ENCODE assay signal across 9 mouse cellular contexts in the genomic region with DNA sequence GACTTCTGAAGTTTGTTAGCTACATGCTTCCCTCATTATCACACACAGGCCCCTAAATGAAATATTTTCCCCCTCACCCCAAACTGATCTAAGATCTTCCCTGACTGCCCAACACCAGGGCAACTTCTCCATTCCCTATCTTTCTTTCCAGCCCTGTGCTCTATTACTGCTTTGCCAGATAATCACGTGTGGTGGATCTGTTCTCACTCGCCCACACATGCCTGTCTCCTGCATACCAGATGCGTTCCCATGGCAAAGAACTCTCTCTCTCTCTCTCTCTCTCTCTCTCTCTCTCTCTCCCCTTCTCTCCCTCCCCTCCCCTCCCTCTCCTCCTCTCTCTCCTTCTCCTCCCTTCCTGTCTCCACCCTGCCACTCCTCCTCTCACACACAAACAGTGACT.
A peak's percentile ranks its signal among the peaks of the same experiment; 100 is the strongest.
DNase-seq lines count a peak whose midpoint lies in the region; TF ChIP-seq lines count a peak whose summit lies in the region.
"Had no signal": no experiment of that assay in that cellular context is flagged by ENCODE, and none has a peak within 500 bp of the region (broad histone marks: within the 10 kb centered on the region; RNA-seq: fewer than 3 reads in every experiment).

No protein-coding gene starts in this region.

- H3K27me3 ChIP-seq in heart, embryonic 10.5 days (ENCODE audit: insufficient read depth, poor library complexity, severe bottlenecking): no peaks in the 10 kb centered on the region
- H3K27me3 ChIP-seq in limb, embryonic 10.5 days (ENCODE audit: low read depth, poor library complexity, severe bottlenecking): no peaks in the 10 kb centered on the region
- H3K27me3 ChIP-seq: megakaryocyte, embryonic 14.5 days had no signal

- DNase-seq in heart, embryonic 10.5 days (ENCODE audit: low spot score): peak; percentile 77
- no peak for DNase-seq in heart, postnatal 36 days
- peak; percentile 48 for DNase-seq in brain, embryonic 14.5 days (ENCODE audit: low read depth)
- DNase-seq in heart, postnatal 10 days: peak; percentile 29 to 34
- DNase-seq in limb, embryonic 10.5 days (ENCODE audit: low spot score): peak; percentile 31
- DNase-seq in cerebellum, adult 9-11 months: no peak
- no peak for DNase-seq in MN1 (ENCODE audit: low spot score)
- no peak for DNase-seq in c-Kit-positive CD71-positive TER-119-positive erythroid progenitor cells, embryonic 14.5 days (ENCODE audit: low spot score)

- intact Hi-C loops in heart, postnatal 36 days (cut with DNase I): no loop called here
- intact Hi-C loops in heart, postnatal 10 days (cut with DNase I): no loop called here

- TF ChIP-seq POLR2A in brain, embryonic 14.5 days (IDR thresholded peaks at IDR 0.05; ENCODE audit: borderline replicate concordance, extremely low read depth, insufficient read depth, insufficient read length, poor library complexity, severe bottlenecking): no peak

- TF ChIP-seq CTCF in brain, embryonic 14.5 days (IDR thresholded peaks at IDR 0.05; ENCODE audit: borderline replicate concordance, extremely low read depth, insufficient read depth, insufficient read length): no peak

- no peaks in the 10 kb centered on the region for H3K9me3 ChIP-seq in heart, embryonic 10.5 days
- no peaks in the 10 kb centered on the region for H3K9me3 ChIP-seq in limb, embryonic 10.5 days (replicated peaks)
- H3K9me3 ChIP-seq: megakaryocyte, embryonic 14.5 days had no signal

- WGBS in heart, embryonic 10.5 days: 7% methylated on average over 3 of the region's 3 CpGs
- whole genome bisulfite sequencing in limb, embryonic 10.5 days: 36% methylated on average over 3 of the region's 3 CpGs

- H3K4me3 ChIP-seq in heart, embryonic 10.5 days: no peak overlapping the region
- no peak overlapping the region for H3K4me3 ChIP-seq in limb, embryonic 10.5 days
- H3K4me3 ChIP-seq: megakaryocyte, embryonic 14.5 days had no signal

- H3K27ac ChIP-seq in heart, embryonic 10.5 days: peak overlapping the region; percentile 49; the same call in 1 of the 2 replicates
- H3K27ac ChIP-seq in limb, embryonic 10.5 days: no peak overlapping the region

- H3K4me1 ChIP-seq in heart, embryonic 10.5 days: 0 out of 2 replicates have a peak, but pooled peaks cover 3% of the 10 kb centered on the region
- no peaks in the 10 kb centered on the region for H3K4me1 ChIP-seq in limb, embryonic 10.5 days
- H3K4me1 ChIP-seq: megakaryocyte, embryonic 14.5 days had no signal

- no peaks in the 10 kb centered on the region for H3K36me3 ChIP-seq in heart, embryonic 10.5 days
- no peaks in the 10 kb centered on the region for H3K36me3 ChIP-seq in limb, embryonic 10.5 days

Comparison
In these comparisons a context has a peak if more than half of its experiments do, and no peak if none do; other contexts are left out.
1. DNase-seq: peak in heart, embryonic 10.5 days (single experiment), brain, embryonic 14.5 days (single experiment), heart, postnatal 10 days (2 of 2) and limb, embryonic 10.5 days (single experiment); none in heart, postnatal 36 days (0 of 2), cerebellum, adult 9-11 months (single experiment), MN1 (single experiment) and c-Kit-positive CD71-positive TER-119-positive erythroid progenitor cells, embryonic 14.5 days (single experiment).